Mouse (Mus musculus) heart, embryonic 15.5 days (tissue): Measurements from ENCODE around the gene Arrb1. TPM values are rescaled to one million over a fixed set of nuclear protein-coding genes. Genes with fewer than 3 reads are reported as not detected.

Source experiments
- ATAC-seq: fragments of 200-750 bp; cut with Nextera tagmentation; replicated peaks from 2 replicates; pipeline ENCODE4 v1.8.0; 2017; ENCODE audit warnings: low read depth, moderate TSS enrichment; ENCODE audit not compliant: insufficient number of reproducible peaks, insufficient read depth, low FRiP score
- H3K27ac ChIP-seq: fragments of 300-500 bp; sonication (generic); 2 replicates; pipeline ENCODE4 v1.5.1; 2015; ENCODE audit warnings: mild to moderate bottlenecking, inconsistent platforms
- H3K27me3 ChIP-seq: fragments of 300-500 bp; sonication (generic); 2 replicates; pipeline ENCODE4 v1.6.1; 2015; ENCODE audit warnings: inconsistent platforms
- H3K36me3 ChIP-seq: fragments of 300-500 bp; sonication (generic); 2 replicates; pipeline ENCODE4 v1.6.1; 2015; ENCODE audit warnings: mild to moderate bottlenecking, inconsistent platforms
- H3K4me1 ChIP-seq: fragments of 300-500 bp; sonication (generic); replicated peaks from 2 replicates; pipeline ENCODE4 v1.6.1; 2015; ENCODE audit warnings: inconsistent platforms
- H3K4me2 ChIP-seq: fragments of 300-500 bp; sonication (generic); 2 replicates; pipeline ENCODE4 v1.6.1; 2015; ENCODE audit warnings: inconsistent platforms, mild to moderate bottlenecking, moderate library complexity
- H3K4me3 ChIP-seq: fragments of 300-500 bp; sonication (generic); 2 replicates; pipeline ENCODE4 v1.5.1; 2015; ENCODE audit warnings: mild to moderate bottlenecking, inconsistent platforms
- H3K9ac ChIP-seq: fragments of 300-500 bp; sonication (generic); 2 replicates; pipeline ENCODE4 v1.6.1; 2015; ENCODE audit warnings: mild to moderate bottlenecking, inconsistent platforms
- H3K9me3 ChIP-seq: fragments of 300-500 bp; sonication (generic); replicated peaks from 2 replicates; pipeline ENCODE4 v1.6.1; 2016; ENCODE audit warnings: inconsistent platforms
- WGBS: fragments of 180-500 bp; shearing (Covaris S2); methylation state at CpG from one replicate; pipeline ENCODE4 v1.1.7; 2015; ENCODE audit warnings: mixed read lengths; 5-methylcytosine and 5-hydroxymethylcytosine counted together
- polyA plus RNA-seq: library from polyadenylated mRNA; unstranded; fragments of >200 nt; fragmentation: Nextera tagmentation; extraction: Ambion mirVana; gene quantifications from 2 replicates; pipeline ENCODE4 v1.2.1, GENCODE M21; 2015

Gene Arrb1
- polyA plus RNA-seq, 1 experiment from 2014 or later: 4.7 TPM

GRCm38 (mm10) chr7:99518954-99519644 lies 16.2 kb upstream of the Arrb1 start:
- Histone ChIP-seq H3K27me3 (no peaks in the 10 kb centered on the region), H3K4me3 (no peak overlapping the region), H3K9ac (no peak overlapping the region), H3K4me1 (peaks cover 11% of the 10 kb centered on the region), H3K27ac (no peak overlapping the region), H3K4me2 (no peak overlapping the region), H3K9me3 (no peaks in the 10 kb centered on the region), H3K36me3 (no peaks in the 10 kb centered on the region)
- no peak for ATAC-seq
- 57% methylated on average over 4 of the region's 4 CpGs for WGBS

- H3K9ac ChIP-seq: no peak overlapping the region
- no peaks in the 10 kb centered on the region for H3K36me3 ChIP-seq
- H3K9me3 ChIP-seq: no peaks in the 10 kb centered on the region
- H3K27ac ChIP-seq: no peak overlapping the region
- H3K4me2 ChIP-seq: no peak overlapping the region
- H3K4me3 ChIP-seq: no peak overlapping the region
- ATAC-seq: no peak
- WGBS: 60% methylated on average over 8 of the region's 8 CpGs
- no peaks in the 10 kb centered on the region for H3K27me3 ChIP-seq
- H3K4me1 ChIP-seq: no peaks in the 10 kb centered on the region
These were observed 12.1 kb upstream of the Arrb1 start for GRCm38 (mm10) chr7:99523121-99523520.

- WGBS: 78% methylated on average over 1 of the region's 1 CpGs
- Histone ChIP-seq H3K4me1 (no peaks in the 10 kb centered on the region), H3K27me3 (no peaks in the 10 kb centered on the region), H3K9me3 (no peaks in the 10 kb centered on the region), H3K4me3 (no peak overlapping the region), H3K36me3 (no peaks in the 10 kb centered on the region), H3K9ac (no peak overlapping the region), H3K4me2 (no peak overlapping the region), H3K27ac (no peak overlapping the region)
- no peak for ATAC-seq
These were observed 11.4 kb upstream of the Arrb1 start for GRCm38 (mm10) chr7:99523837-99524236.

GRCm38 (mm10) chr7:99528547-99528946 lies 6.7 kb upstream of the Arrb1 start:
- 21% methylated on average over 2 of the region's 2 CpGs for WGBS

GRCm38 (mm10) chr7:99529410-99529809 lies 5.9 kb upstream of the Arrb1 start:
- no peak for ATAC-seq
- Histone ChIP-seq H3K9ac (no peak overlapping the region), H3K27ac (no peak overlapping the region), H3K27me3 (no peaks in the 10 kb centered on the region), H3K36me3 (no peaks in the 10 kb centered on the region), H3K9me3 (no peaks in the 10 kb centered on the region), H3K4me1 (peaks cover 1% of the 10 kb centered on the region), H3K4me2 (no peak overlapping the region), H3K4me3 (no peak overlapping the region)
- WGBS: 39% methylated on average over 5 of the region's 5 CpGs

More at GRCm38 (mm10) chr7:99528547-99528946, 6.7 kb upstream of the Arrb1 start:
- H3K4me1 ChIP-seq: no peaks in the 10 kb centered on the region
- no peaks in the 10 kb centered on the region for H3K9me3 ChIP-seq
- no peak overlapping the region for H3K4me3 ChIP-seq
- no peaks in the 10 kb centered on the region for H3K27me3 ChIP-seq
- H3K4me2 ChIP-seq: no peak overlapping the region
- H3K9ac ChIP-seq: no peak overlapping the region
- no peak for ATAC-seq
- H3K36me3 ChIP-seq: no peaks in the 10 kb centered on the region
- H3K27ac ChIP-seq: no peak overlapping the region

- H3K4me3 ChIP-seq: no peak overlapping the region
These were observed 3.8 kb upstream of the Arrb1 start for GRCm38 (mm10) chr7:99531408-99531970.

GRCm38 (mm10) chr7:99532526-99532925 lies 2.7 kb upstream of the Arrb1 start:
- Histone ChIP-seq H3K4me2 (no peak overlapping the region), H3K27ac (no peak overlapping the region), H3K9ac (no peak overlapping the region), H3K9me3 (no peaks in the 10 kb centered on the region), H3K4me1 (peaks cover 26% of the 10 kb centered on the region), H3K36me3 (no peaks in the 10 kb centered on the region), H3K27me3 (no peaks in the 10 kb centered on the region), H3K4me3 (no peak overlapping the region)
- WGBS: 58% methylated on average over 4 of the region's 4 CpGs
- no peak for ATAC-seq

More at GRCm38 (mm10) chr7:99531408-99531970, 3.8 kb upstream of the Arrb1 start:
- no peaks in the 10 kb centered on the region for H3K27me3 ChIP-seq
- no peak overlapping the region for H3K27ac ChIP-seq
- no peak overlapping the region for H3K9ac ChIP-seq
- H3K4me2 ChIP-seq: no peak overlapping the region
- no peaks in the 10 kb centered on the region for H3K36me3 ChIP-seq
- 61% methylated on average over 3 of the region's 3 CpGs for WGBS
- peaks cover 16% of the 10 kb centered on the region for H3K4me1 ChIP-seq
- no peak for ATAC-seq
- H3K9me3 ChIP-seq: no peaks in the 10 kb centered on the region

- 70% methylated on average over 7 of the region's 7 CpGs for WGBS
- H3K4me1 ChIP-seq: peaks cover 36% of the 10 kb centered on the region
These were observed 1.7 kb upstream of the Arrb1 start for GRCm38 (mm10) chr7:99533600-99533999.

GRCm38 (mm10) chr7:99534501-99534900 lies 765 bp upstream of the Arrb1 start:
- no peaks in the 10 kb centered on the region for H3K27me3 ChIP-seq
- H3K9me3 ChIP-seq: no peaks in the 10 kb centered on the region
- no peaks in the 10 kb centered on the region for H3K36me3 ChIP-seq
- H3K4me2 ChIP-seq: peak overlapping the region; percentile 95
- H3K4me3 ChIP-seq: peak overlapping the region; percentile 87
- no peak for ATAC-seq
- 46% methylated on average over 5 of the region's 5 CpGs for WGBS
- H3K9ac ChIP-seq: peak overlapping the region; percentile 77; the same call in 1 of the 2 replicates
- H3K4me1 ChIP-seq: peaks cover 43% of the 10 kb centered on the region
- H3K27ac ChIP-seq: peak overlapping the region; percentile 93

More at GRCm38 (mm10) chr7:99533600-99533999, 1.7 kb upstream of the Arrb1 start:
- ATAC-seq: no peak
- no peaks in the 10 kb centered on the region for H3K9me3 ChIP-seq
- H3K27ac ChIP-seq: no peak overlapping the region
- H3K36me3 ChIP-seq: no peaks in the 10 kb centered on the region
- no peak overlapping the region for H3K9ac ChIP-seq
- H3K4me3 ChIP-seq: no peak overlapping the region
- no peaks in the 10 kb centered on the region for H3K27me3 ChIP-seq
- H3K4me2 ChIP-seq: no peak overlapping the region

- H3K27ac ChIP-seq: peak overlapping the region; percentile 93
- H3K4me3 ChIP-seq: peak overlapping the region; percentile 87
- no peaks in the 10 kb centered on the region for H3K36me3 ChIP-seq
- peak overlapping the region; percentile 95 for H3K4me2 ChIP-seq
- peak overlapping the region; percentile 77 for H3K9ac ChIP-seq
- H3K27me3 ChIP-seq: no peaks in the 10 kb centered on the region
- peaks cover 56% of the 10 kb centered on the region for H3K4me1 ChIP-seq
- no peaks in the 10 kb centered on the region for H3K9me3 ChIP-seq
- peak; percentile 12; the same call in 1 of the 2 replicates for ATAC-seq
- WGBS: 4% methylated on average over 46 of the region's 46 CpGs
These were observed 655 bp downstream of the Arrb1 start for GRCm38 (mm10) chr7:99535741-99536501.

- Histone ChIP-seq H3K4me1 (peaks cover 56% of the 10 kb centered on the region), H3K27me3 (no peaks in the 10 kb centered on the region), H3K27ac (0 out of 2 replicates have a peak overlapping the region, but pooled peaks have one; percentile 6), H3K9ac (no peak overlapping the region), H3K4me2 (peak overlapping the region; percentile 95), H3K36me3 (no peaks in the 10 kb centered on the region), H3K9me3 (no peaks in the 10 kb centered on the region), H3K4me3 (0 out of 2 replicates have a peak overlapping the region, but pooled peaks have one; percentile 87)
- no peak for ATAC-seq
- 53% methylated on average over 5 of the region's 5 CpGs for WGBS
These were observed 2.0 kb downstream of the Arrb1 start for GRCm38 (mm10) chr7:99537183-99537756.
